ENCODE assay signal across 18 mouse cellular contexts in genomic region chr14:77825121-77825520, GRCm38 (mm10). TPM values are rescaled to one million over a fixed set of nuclear protein-coding genes. Genes with fewer than 3 reads are reported as not detected.
A peak's percentile ranks its signal among the peaks of the same experiment; 100 is the strongest.
DNase-seq lines count a peak whose midpoint lies in the region; ATAC-seq and TF ChIP-seq lines count a peak whose summit lies in the region.
"Had no signal": no experiment of that assay in that cellular context is flagged by ENCODE, and none has a peak within 500 bp of the region (broad histone marks: within the 10 kb centered on the region; RNA-seq: fewer than 3 reads in every experiment).

No protein-coding gene starts in this region.

- peak; percentile 73 for ATAC-seq in lung, postnatal 0 days
- no peak for ATAC-seq in heart, embryonic 11.5 days (replicated peaks; ENCODE audit: insufficient number of reproducible peaks, low FRiP score, low TSS enrichment)
- ATAC-seq: intestine, embryonic 15.5 days; midbrain, embryonic 16.5 days had no signal

- no peaks in the 10 kb centered on the region for H3K36me3 ChIP-seq in lung, postnatal 0 days (ENCODE audit: insufficient read depth, low read length)
- H3K36me3 ChIP-seq in heart, embryonic 11.5 days (ENCODE audit: control insufficient read depth, insufficient read depth, low read length), result peaks cover 3% of the 10 kb centered on the region; the same call in 1 of the 2 replicates
- H3K36me3 ChIP-seq: intestine, embryonic 15.5 days had no signal

- TF ChIP-seq CTCF in lung, postnatal 0 days (IDR thresholded peaks at IDR 0.05), result no peak

- H3K4me3 ChIP-seq in lung, postnatal 0 days (ENCODE audit: low read depth, low read length), result no peak overlapping the region
- no peak overlapping the region for H3K4me3 ChIP-seq in heart, embryonic 11.5 days (ENCODE audit: low read depth, low read length)
- H3K4me3 ChIP-seq: intestine, embryonic 15.5 days; liver, embryonic 13.5 days; neural tube, embryonic 12.5 days had no signal

- no peaks in the 10 kb centered on the region for H3K27me3 ChIP-seq in lung, postnatal 0 days (replicated peaks; ENCODE audit: insufficient read depth, low read length)
- H3K27me3 ChIP-seq in heart, embryonic 11.5 days (ENCODE audit: control insufficient read depth, insufficient read depth, low read length), result no peaks in the 10 kb centered on the region
- H3K27me3 ChIP-seq: intestine, embryonic 15.5 days; liver, embryonic 13.5 days; neural tube, embryonic 12.5 days had no signal

- WGBS in lung, postnatal 0 days, result 76% methylated on average over 6 of the region's 6 CpGs
- WGBS in heart, embryonic 11.5 days (ENCODE audit: insufficient replicate concordance), result 84% methylated on average over 6 of the region's 6 CpGs

- H3K4me1 ChIP-seq in lung, postnatal 0 days (ENCODE audit: insufficient read depth, low read depth, low read length), result no peaks in the 10 kb centered on the region
- H3K4me1 ChIP-seq in heart, embryonic 11.5 days (ENCODE audit: control insufficient read depth, insufficient read depth, low read length), result peaks cover 2% of the 10 kb centered on the region; the same call in 1 of the 2 replicates
- H3K4me1 ChIP-seq: intestine, embryonic 15.5 days; liver, embryonic 13.5 days; neural tube, embryonic 12.5 days had no signal

- no peak overlapping the region for H3K4me2 ChIP-seq in lung, postnatal 0 days (replicated peaks; ENCODE audit: low read depth, low read length)
- no peak overlapping the region for H3K4me2 ChIP-seq in heart, embryonic 11.5 days
- H3K4me2 ChIP-seq: hindbrain, embryonic 14.5 days; intestine, embryonic 15.5 days; liver, embryonic 13.5 days; neural tube, embryonic 12.5 days had no signal

- DNase-seq in lung, postnatal 0 days (ENCODE audit: low spot score), result peak; percentile 71
- DNase-seq in lung, postnatal 14 days, result no peak
- DNase-seq in adrenal gland, postnatal 10 days, result peak; percentile 45
- DNase-seq in lung, postnatal 36 days, result peak; percentile 46
- DNase-seq in cerebellum, postnatal 14 days, result no peak
- DNase-seq in gastrocnemius, adult 18-20 months (ENCODE audit: low spot score), result no peak
- DNase-seq: cerebellum, adult 8-10 months; gastrocnemius, postnatal 14 days; heart, postnatal 10 days; left cerebral cortex, postnatal 4 days; liver, embryonic 13.5 days; spleen, adult 18-20 months; thymus, adult 18-20 months had no signal

- no peak overlapping the region for H3K9ac ChIP-seq in lung, postnatal 0 days (replicated peaks; ENCODE audit: low read depth)
- H3K9ac ChIP-seq in heart, embryonic 11.5 days (ENCODE audit: low read depth, low read length), result no peak overlapping the region
- H3K9ac ChIP-seq: hindbrain, embryonic 14.5 days; intestine, embryonic 15.5 days; liver, embryonic 13.5 days; neural tube, embryonic 12.5 days had no signal

- no peak for TF ChIP-seq EP300 in lung, postnatal 0 days (IDR thresholded peaks at IDR 0.05)

- no peak overlapping the region for H3K27ac ChIP-seq in lung, postnatal 0 days (ENCODE audit: low read length)
- H3K27ac ChIP-seq in heart, embryonic 11.5 days (ENCODE audit: low read depth, low read length), result no peak overlapping the region
- H3K27ac ChIP-seq: hindbrain, embryonic 14.5 days; intestine, embryonic 15.5 days; liver, embryonic 13.5 days; neural tube, embryonic 12.5 days had no signal

- no peaks in the 10 kb centered on the region for H3K9me3 ChIP-seq in lung, postnatal 0 days (ENCODE audit: low read length)
- H3K9me3 ChIP-seq in heart, embryonic 11.5 days (replicated peaks; ENCODE audit: control insufficient read depth, low read length), result no peaks in the 10 kb centered on the region
- H3K9me3 ChIP-seq: intestine, embryonic 15.5 days; liver, embryonic 13.5 days; neural tube, embryonic 12.5 days had no signal

RNA-seq across cellular contexts. Expression of gene Dnajc15, which starts 49.8 kb away (rescaled TPM):
- polyA plus RNA-seq in lung, postnatal 0 days (2015; fragmentation: Nextera tagmentation; extraction: Ambion mirVana), result 60.1 and 70.2 TPM in 2 replicates
- 100 to 1,000 TPM; 493 to 514 TPM for total RNA-seq in adrenal gland, postnatal 10 days (2021)
- polyA plus RNA-seq in heart, embryonic 11.5 days (2014; fragmentation: Nextera tagmentation; extraction: Ambion mirVana), result 145 and 146 TPM in 2 replicates
- 100 to 1,000 TPM; 126 to 141 TPM for total RNA-seq in gastrocnemius, adult 18-20 months (2021)

Comparison
In these comparisons a context has a peak if more than half of its experiments do, and no peak if none do; other contexts are left out.
1. DNase-seq: peak in lung, postnatal 0 days (single experiment), adrenal gland, postnatal 10 days (single experiment) and lung, postnatal 36 days (single experiment); none in lung, postnatal 14 days (single experiment), cerebellum, postnatal 14 days (0 of 2) and gastrocnemius, adult 18-20 months (single experiment).